Mouse (Mus musculus): ENCODE measurements around the gene Tnfsf8.

DNA sequence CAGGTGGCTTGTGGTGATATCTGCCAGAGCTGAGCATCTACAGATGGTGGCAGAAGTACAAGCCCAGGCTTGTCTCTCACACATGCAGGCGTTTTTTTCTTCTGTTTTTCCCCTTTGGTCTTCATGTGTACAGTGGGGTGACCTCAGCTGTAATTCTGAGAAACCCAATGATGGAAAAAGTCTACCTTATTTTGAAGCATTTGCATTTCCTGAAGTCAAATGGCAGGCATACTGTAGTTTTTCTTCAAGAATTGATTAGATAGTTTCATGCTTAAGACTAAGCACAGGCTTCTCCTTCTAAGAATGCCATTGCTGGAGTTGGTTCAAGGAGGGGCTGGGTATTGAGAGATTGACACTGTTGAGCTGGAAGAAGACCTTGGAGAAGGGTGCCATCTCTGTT lies 18.9 kb downstream of the Tnfsf8 start:
- no peak for TF ChIP-seq POLR2A (IDR thresholded peaks at IDR 0.05; ENCODE audit: borderline replicate concordance, extremely low read depth, insufficient read depth, insufficient read length, poor library complexity, severe bottlenecking)
- no peak for TF ChIP-seq CTCF (IDR thresholded peaks at IDR 0.05; ENCODE audit: borderline replicate concordance, extremely low read depth, insufficient read depth, insufficient read length)
